Mouse (Mus musculus): ENCODE measurements around the gene Rabgap1l. TPM values are rescaled to one million over a fixed set of nuclear protein-coding genes. Genes with fewer than 3 reads are reported as not detected.

Rabgap1l gene
- total RNA-seq, 2 experiments from 2014 or later: 194 to 203 TPM

DNA sequence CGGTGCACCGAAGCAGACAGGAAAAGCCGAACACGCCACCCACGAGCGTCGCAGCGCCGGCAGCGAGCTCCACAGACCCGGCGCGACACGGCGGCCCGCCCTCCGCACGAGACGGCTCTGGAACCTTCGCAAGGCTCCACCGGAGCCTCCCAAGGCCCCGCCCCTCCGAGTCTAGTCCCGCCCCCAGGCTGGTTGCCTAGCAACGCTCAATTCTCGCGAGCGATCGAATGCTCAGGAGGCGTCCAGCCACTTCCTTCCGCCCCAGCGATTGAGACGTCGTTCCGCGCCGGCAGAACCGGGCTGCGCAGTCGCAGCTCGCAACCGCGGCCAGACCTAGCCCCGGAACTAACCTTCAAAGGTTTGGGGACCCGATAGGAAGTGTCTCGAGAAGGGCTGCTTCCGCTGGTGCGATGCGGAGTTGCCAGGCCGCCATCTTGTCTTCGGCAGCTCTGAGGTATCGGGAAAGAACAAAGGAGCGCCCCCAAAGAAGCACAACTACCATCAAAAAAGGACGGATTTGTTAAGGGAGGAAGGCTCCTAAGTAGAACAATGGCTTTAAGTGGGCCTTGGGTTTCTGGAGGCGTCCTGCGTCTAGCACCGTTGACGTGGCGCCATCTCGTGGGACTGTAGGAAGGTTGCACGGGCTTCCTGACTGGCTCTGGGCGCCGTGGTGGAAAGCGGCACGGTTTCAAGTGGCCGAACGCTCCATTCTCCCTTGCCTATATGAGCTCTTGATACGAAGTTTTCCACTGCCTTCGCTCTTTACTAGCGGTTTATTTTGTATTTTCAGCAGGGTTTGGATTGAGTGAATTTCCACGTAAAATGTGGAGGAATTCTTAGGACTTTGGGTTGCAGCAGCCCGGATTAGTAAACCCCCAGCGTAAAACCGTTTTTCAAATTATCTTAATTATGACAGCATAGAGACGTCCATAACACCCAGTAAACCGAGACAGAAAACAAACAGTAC lies 580.0 kb downstream of the Rabgap1l start, which contains the start of gene Cacybp:
Gene Cacybp (minus strand): TSS at position 173 of the 967 bp plus-strand sequence.
- DNase-seq: peak; percentile 100
- intact Hi-C loops (cut with DNase I): loop anchor here (10.0 kb wide), 1 partner anchor 502 kb away; no protein-coding TSS in a partner anchor

DNA sequence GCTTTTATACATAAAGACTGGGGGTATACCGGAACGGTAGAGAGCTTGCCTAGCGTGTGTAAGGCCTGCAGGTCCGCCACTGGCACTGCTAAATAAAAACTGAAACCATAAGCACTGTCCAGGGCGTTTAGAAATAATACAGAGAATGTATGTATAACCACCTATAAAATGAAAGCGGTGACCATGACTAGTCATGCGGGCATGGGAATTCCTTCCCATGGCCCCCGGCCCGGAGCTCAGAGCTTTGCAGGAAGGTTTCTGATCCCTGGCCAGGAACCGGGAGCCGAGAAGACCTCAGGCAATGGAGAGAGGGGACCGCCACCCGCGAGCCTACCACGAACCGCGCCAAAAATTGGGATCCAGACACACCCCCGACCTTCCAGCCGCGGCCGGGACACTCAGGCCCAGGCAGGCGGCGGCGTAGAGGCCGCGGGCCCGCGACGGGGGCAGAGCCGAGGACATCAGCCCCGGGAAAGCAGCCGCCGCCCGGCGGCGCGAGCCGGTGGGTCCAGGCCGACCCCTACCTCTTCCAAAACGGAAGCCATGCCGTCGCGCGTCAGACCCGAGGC lies 580.8 kb downstream of the Rabgap1l start:
- intact Hi-C loops (cut with DNase I): loop anchor here (10.0 kb wide), 1 partner anchor 503 kb away; no protein-coding TSS in a partner anchor
- peak; percentile 70 for DNase-seq

DNA sequence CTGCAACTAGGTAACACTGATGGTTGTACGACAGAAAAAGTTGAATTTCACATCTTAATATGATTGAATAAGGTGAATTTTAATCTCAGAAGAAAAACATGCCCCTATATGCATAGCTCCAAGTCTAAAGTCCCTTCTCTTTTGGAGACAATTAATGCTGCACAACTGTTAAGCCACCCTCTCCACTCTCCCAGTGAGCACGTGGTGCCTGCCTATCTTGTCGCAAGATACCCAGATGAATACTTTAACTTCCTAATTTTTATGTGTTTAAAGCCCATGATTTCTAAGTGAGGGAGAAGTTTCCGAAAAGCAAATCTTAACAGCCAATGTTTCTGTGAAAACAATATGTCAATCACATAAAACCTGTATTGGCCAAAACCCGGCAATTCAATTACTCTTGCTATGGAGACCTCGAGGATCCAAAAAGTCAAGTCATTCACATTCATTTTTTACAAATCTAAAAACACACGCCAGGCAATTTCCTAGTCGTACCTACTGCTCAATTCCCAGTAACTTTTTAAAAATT lies 581.4 kb downstream of the Rabgap1l start:
- no peak for DNase-seq
- intact Hi-C loops (cut with DNase I): loop anchor here (10.0 kb wide), 1 partner anchor 503 kb away; no protein-coding TSS in a partner anchor

DNA sequence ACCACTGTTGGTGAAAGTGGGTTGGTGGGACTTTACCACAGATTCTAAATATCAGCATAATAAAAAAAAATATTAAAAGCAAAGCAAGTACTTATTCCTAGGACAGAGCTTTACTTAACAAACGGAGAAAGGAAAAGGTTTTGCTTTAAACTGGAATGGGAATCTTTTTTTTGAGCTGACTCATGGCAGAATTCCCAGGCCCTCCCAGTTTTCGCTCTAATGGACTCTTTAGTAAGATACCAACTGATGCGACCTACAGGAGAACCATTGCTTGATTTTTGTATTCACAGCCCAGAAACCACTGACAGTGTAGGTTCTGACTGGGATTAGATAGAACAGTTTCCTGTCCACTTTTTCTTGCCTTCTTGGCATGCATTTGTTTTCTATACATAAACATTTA lies 582.4 kb downstream of the Rabgap1l start:
- intact Hi-C loops (cut with DNase I): loop anchor here (10.0 kb wide), 1 partner anchor 504 kb away; no protein-coding TSS in a partner anchor
- DNase-seq: no peak

DNA sequence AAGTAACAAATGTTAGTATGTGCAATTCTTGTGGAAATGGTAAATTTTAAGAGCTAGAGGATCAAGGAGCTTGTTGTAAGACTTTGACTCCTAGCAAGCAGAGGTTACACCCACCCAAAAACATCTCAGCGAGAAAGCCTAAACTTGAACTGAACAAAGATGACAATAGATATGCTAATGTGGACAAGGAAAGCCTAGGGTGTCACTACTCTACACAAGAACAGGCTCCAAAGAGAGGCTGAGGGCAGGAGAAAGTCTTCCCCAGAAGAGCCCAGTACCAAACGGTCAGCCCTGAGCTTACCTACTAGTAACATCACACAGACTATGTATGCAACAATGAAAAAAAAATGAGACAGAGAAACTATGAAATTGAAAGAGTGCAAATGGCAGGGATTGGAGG lies 583.2 kb downstream of the Rabgap1l start:
- DNase-seq: no peak
- intact Hi-C loops (cut with DNase I): loop anchor here (10.0 kb wide), 1 partner anchor 505 kb away; no protein-coding TSS in a partner anchor

DNA sequence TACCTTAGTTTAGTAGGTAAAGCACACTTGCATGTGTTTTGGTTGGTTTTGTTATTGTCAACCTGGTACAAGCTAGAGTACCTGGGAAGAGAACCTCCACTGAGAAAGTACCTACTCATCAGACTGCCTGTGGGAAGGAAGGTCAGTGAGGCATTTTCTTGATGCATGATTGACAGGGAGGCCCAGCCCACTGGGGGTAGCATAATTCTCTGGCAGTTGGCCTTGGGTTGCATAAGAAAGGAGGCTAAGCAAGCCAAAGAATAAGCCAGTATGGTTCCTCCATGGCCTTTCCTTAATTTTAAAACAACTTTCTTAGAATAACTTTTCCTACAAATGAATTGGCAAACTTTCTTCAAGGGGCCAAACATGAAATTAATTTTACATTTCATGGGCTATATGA lies 587.5 kb downstream of the Rabgap1l start:
- DNase-seq: no peak
- intact Hi-C loops (cut with DNase I): no loop called here

DNA sequence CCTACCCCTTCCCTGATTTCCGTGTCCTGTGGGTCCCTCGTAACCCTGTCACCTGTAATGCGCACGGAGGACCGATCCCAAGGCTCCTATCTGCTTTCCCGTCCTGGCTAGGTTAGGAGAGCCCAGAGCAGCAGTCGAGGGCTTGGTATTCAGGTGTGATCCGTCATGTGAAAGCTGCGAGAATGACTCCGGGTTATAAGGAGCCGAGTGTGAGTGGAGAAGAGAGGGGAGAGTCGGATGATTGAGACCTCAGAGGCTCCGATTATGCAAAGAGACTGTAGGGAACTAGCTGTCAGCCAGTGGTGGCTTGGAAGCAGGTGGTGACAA lies 597.7 kb downstream of the Rabgap1l start:
- DNase-seq: no peak
- intact Hi-C loops (cut with DNase I): no loop called here

DNA sequence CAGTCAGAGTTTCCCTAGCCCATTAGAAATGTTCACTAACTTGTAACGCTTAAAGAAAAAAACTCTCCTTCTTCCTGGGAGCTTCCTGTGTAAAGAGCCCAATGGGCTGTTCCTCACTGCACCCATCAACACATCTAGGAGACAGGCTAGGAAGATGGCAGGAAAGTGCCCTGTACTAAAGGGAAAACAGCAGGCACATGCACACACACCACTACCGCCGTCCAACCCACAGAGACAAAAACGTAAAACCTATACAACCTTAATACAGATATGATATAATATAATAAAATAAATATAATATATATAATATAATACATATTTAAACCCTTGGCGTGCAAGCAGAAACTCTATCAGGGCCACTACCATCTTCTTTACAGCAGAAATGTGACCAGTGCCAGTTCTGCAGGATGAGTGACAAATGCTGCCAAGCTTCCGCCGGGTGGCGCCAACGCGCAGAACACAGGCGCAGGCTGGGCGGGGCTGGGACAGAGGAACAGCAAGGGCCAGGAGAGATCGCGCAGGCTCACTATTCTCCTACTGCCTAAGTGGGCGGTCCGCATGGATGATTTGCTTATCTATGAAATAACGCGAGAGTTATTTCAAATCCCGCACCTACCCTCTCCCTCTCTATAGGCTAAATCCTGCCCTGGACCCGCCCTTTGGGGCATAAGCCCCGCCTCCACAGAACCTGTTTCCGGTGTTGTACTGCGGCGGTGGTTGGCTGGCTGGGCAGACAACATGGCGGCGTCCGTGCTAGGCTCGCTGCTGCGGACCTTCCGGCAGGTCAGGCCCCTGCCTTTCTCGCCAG lies 598.3 kb downstream of the Rabgap1l start, which contains the start of gene Mrps14:
Gene Mrps14 (plus strand): TSS at position 687 of the 808 bp plus-strand sequence.
- intact Hi-C loops (cut with DNase I): no loop called here
- DNase-seq: peak; percentile 98

DNA sequence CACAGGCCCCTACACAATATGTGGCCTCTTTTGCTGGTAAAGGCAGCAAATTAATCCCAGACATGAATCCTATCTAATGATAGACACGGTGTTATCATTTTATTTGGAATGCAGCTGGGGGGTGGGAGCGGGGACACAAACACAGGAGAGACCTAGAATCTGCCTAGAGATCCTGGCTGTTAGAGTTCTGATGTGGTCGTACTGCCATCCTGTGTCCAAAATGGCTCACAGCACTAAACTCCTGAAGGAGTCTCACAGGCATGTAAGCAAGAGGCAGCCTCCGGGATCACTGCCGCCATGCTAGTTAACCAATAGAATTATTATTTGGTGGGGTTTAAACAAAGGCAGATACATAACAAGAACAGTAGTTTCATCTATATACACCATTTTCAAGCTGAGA lies 608.5 kb downstream of the Rabgap1l start:
- DNase-seq: peak; percentile 22
- intact Hi-C loops (cut with DNase I): loop anchor here (5.0 to 10.0 kb wide), 4 partner anchors 82 to 1470 kb away; partner anchors contain the start of gene Tnr

DNA sequence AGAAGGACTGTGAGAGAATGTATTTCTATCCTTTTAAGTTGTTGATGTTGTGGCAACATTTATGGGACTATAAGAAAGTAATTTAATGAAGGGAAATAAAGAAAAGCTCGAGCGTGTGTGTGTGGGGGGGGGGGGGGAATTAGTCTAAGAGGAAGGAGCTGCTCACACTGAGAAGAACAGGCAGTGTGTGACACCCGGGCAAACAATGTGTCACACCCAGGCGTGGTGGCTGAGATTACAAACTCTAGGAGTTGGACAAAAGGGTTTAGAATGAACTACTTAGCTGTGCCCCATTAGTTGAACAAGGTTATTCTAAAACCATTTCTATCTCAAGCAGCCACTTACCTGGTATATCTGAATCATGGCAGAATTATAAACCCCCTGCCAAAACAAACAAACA lies 611.8 kb downstream of the Rabgap1l start:
- intact Hi-C loops (cut with DNase I): loop anchor here (5.0 to 10.0 kb wide), 4 partner anchors 79 to 1466 kb away; partner anchors contain the start of gene Tnr

DNA sequence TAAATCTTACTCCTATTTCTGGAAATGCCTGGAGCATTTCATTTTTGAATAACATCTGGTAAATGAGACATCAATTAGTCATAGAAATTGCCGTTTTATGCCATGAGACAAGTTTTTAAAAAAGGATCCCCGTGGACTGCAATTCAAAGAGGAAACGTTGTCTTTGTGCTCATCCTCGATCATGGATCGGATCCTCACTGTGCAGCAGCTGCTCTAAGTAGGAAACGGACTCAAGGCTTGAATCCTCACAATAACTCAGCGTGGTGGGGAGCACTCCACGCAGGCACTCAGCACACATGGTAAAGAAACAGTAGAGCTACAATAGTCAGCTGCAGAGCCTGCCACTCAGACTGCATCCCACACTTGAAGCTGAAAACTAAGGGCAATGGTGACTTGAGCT lies 616.1 kb downstream of the Rabgap1l start:
- intact Hi-C loops (cut with DNase I): no loop called here
- no peak for DNase-seq

More for the DNA sequence above, 611.8 kb downstream of the Rabgap1l start:
- no peak for DNase-seq

Small RNA genes within 50 kb of the gene (microRNA-seq; reads per million reads assigned to microRNA genes)
- 3.9 reads per million, percentile 8 among the genes with 10 or more reads in this experiment for gene Mir1927

Other genes starting within 250 kb of the Rabgap1l start
- gene Rc3h1, start 113.2 kb upstream of the Rabgap1l start, total RNA-seq (2021): 10 to 100 TPM; 42.5 to 44.0 TPM
- under 1 TPM; 0.22 to 0.34 TPM for gene Serpinc1, start 185.4 kb upstream of the Rabgap1l start, total RNA-seq (2021)
- 10 to 100 TPM; 39.2 to 46.5 TPM for gene Zbtb37, start 241.6 kb upstream of the Rabgap1l start, total RNA-seq (2021)